Mouse (Mus musculus): ENCODE measurements around the gene Rftn1.

- no peak for TF ChIP-seq MAFK (IDR thresholded peaks at IDR 0.05; ENCODE audit: insufficient read depth, low read depth, low read length)
- TF ChIP-seq HCFC1 (IDR thresholded peaks at IDR 0.05; ENCODE audit: borderline replicate concordance, insufficient read depth, low read length), result no peak
- no peak for TF ChIP-seq ZC3H11A (IDR thresholded peaks at IDR 0.05; ENCODE audit: borderline replicate concordance, low read depth, low read length)
- TF ChIP-seq CHD2 (IDR thresholded peaks at IDR 0.05; ENCODE audit: low read depth, low read length), result no peak
Measured at GRCm38 (mm10) chr17:50159816-50160215, 30.7 kb downstream of the Rftn1 start.
